Mouse (Mus musculus) stomach, postnatal 0 days (tissue): ENCODE data around the gene Nptx2. TPM values are rescaled to one million over a fixed set of nuclear protein-coding genes. Genes with fewer than 3 reads are reported as not detected.

Source experiments
- ATAC-seq: fragments of 200-750 bp; cut with Nextera tagmentation; 2 replicates; pipeline ENCODE4 v1.8.0; 2017; ENCODE audit not compliant: low FRiP score, low TSS enrichment
- DNase-seq: peaks from one replicate; pipeline ENCODE4 v3.0.0-alpha.2; 2016; ENCODE audit warnings: low spot score
- H3K27ac ChIP-seq: fragments of 300-500 bp; sonication (generic); replicated peaks from 2 replicates; pipeline ENCODE4 v1.5.1; 2014; ENCODE audit warnings: mild to moderate bottlenecking, control low read depth
- H3K27me3 ChIP-seq: fragments of 300-500 bp; sonication (generic); 2 replicates; pipeline ENCODE4 v1.6.1; 2014; ENCODE audit warnings: low read length; ENCODE audit not compliant: control insufficient read depth, insufficient read depth
- H3K36me3 ChIP-seq: fragments of 300-500 bp; sonication (generic); 2 replicates; pipeline ENCODE4 v1.6.1; 2014; ENCODE audit warnings: low read length, mixed read lengths; ENCODE audit not compliant: control insufficient read depth, insufficient read depth
- H3K4me1 ChIP-seq: fragments of 300-500 bp; sonication (generic); replicated peaks from 2 replicates; pipeline ENCODE4 v1.6.1; 2014; ENCODE audit warnings: antibody characterized with exemption; ENCODE audit not compliant: control insufficient read depth, insufficient read depth
- H3K4me2 ChIP-seq: fragments of 300-500 bp; sonication (generic); replicated peaks from 2 replicates; pipeline ENCODE4 v1.6.1; 2014; ENCODE audit warnings: low read depth, mild to moderate bottlenecking, control low read depth, moderate library complexity
- H3K4me3 ChIP-seq: fragments of 300-500 bp; sonication (generic); 2 replicates; pipeline ENCODE4 v1.5.1; 2014; ENCODE audit warnings: low read depth, low read length, control low read depth
- H3K9ac ChIP-seq: fragments of 300-500 bp; sonication (generic); 2 replicates; pipeline ENCODE4 v1.6.1; 2014; ENCODE audit warnings: mild to moderate bottlenecking, low read length, control low read depth, mixed read lengths
- H3K9me3 ChIP-seq: fragments of 300-500 bp; sonication (generic); 2 replicates; pipeline ENCODE4 v1.6.1; 2016; ENCODE audit warnings: low read length; ENCODE audit not compliant: control insufficient read depth
- CTCF ChIP-seq: IDR thresholded peaks from 2 replicates; pipeline ENCODE4 v1.5.1; 2016; ENCODE audit warnings: antibody characterized with exemption, low read depth, mild to moderate bottlenecking, moderate library complexity
- EP300 ChIP-seq: optimal IDR thresholded peaks from 2 replicates; pipeline ENCODE3; 2016; ENCODE audit warnings: antibody characterized with exemption
- WGBS: fragments of 180-500 bp; shearing (Covaris S2); extraction: QIAGEN DNeasy Blood & Tissue Kit; methylation state at CpG from one replicate; pipeline ENCODE4 v1.1.7; 2014; 5-methylcytosine and 5-hydroxymethylcytosine counted together
- polyA plus RNA-seq: library from polyadenylated mRNA; unstranded; fragments of >200 nt; fragmentation: Nextera tagmentation; extraction: Ambion mirVana; gene quantifications from 2 replicates; pipeline ENCODE4 v1.2.1, GENCODE M21; 2015

Gene Nptx2
- polyA plus RNA-seq, result 4.6 and 5.1 TPM in 2 replicates

DNA sequence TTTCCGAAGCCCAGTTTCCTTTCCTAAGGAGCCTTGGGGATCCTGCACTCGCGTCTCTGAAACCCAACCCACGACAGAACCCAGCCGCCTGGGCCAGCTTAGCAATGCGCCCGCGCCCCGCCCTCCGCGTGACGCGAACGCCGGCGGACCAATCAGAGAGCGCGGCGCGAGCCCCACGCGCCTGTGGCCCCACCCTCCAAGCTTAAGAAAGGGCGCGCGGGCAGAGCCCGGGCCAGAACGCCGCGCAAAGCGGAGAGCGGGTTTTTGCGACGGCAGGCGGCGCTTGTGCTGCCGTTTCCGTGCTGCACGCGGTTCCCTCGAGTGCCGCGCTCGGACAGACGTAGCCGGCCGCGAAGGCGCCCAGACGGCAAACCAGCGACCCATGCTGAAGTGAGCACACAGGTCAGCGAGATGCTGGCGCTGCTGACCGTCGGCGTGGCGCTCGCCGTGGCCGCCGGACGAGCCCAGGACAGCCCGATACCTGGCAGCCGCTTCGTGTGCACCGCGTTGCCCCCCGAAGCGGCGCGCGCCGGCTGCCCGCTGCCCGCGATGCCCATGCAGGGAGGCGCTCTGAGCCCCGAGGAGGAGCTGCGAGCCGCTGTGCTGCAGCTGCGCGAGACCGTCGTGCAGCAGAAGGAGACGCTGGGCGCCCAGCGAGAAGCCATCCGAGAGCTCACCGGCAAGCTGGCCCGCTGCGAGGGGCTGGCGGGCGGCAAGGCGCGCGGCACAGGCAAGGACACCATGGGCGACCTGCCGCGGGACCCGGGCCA is at the start of gene Nptx2:
Gene Nptx2, plus strand, starts transcription at position 250 of the 770 bp plus-strand sequence.
- Histone ChIP-seq H3K27me3 (peaks cover 6% of the 10 kb centered on the region; the same call in 1 of the 2 replicates), H3K9me3 (no peaks in the 10 kb centered on the region), H3K4me3 (peak within 1 kb of the TSS; percentile 39), H3K27ac (no peak within 1 kb of the TSS), H3K9ac (peak within 1 kb of the TSS; percentile 41), H3K4me1 (no peaks in the 10 kb centered on the region), H3K4me2 (peak within 1 kb of the TSS; percentile 59), H3K36me3 (no peaks in the 10 kb centered on the region)
- DNase-seq (peak; percentile 89), ATAC-seq (peak; percentile 97)
- WGBS, result under 1% methylated on average over 93 of the region's 99 CpGs
- no peak for TF ChIP-seq EP300
- TF ChIP-seq CTCF, result peak; percentile 74

DNA sequence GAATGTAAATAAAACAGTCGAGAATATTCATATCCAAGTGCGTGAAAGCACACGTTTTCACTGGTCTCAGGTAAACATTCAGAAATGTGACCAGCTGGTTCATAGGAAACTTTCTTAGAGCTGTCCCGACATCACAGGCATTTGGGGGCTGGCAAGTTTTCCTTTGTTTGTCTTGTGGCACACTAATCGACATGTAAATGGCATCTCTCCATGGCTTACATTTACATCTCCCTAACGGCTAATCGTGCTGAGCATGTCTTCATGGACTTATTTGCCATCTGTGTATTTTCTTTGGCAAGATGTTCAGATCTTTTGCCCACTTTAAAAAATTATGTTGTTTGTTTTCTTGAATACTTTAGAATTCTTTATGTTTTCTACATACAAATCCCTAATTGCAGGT is 49.2 kb upstream of the Nptx2 start:
- no peaks in the 10 kb centered on the region for H3K4me1 ChIP-seq
- no peak for ATAC-seq
- no peaks in the 10 kb centered on the region for H3K9me3 ChIP-seq
- no peak overlapping the region for H3K9ac ChIP-seq
- TF ChIP-seq EP300 (no peak), CTCF (no peak)
- H3K36me3 ChIP-seq, result no peaks in the 10 kb centered on the region
- no peak for DNase-seq
- H3K27ac ChIP-seq, result no peak overlapping the region
- 64% methylated on average over 7 of the region's 7 CpGs for WGBS
- H3K4me2 ChIP-seq, result no peak overlapping the region
- no peaks in the 10 kb centered on the region for H3K27me3 ChIP-seq
- no peak overlapping the region for H3K4me3 ChIP-seq

DNA sequence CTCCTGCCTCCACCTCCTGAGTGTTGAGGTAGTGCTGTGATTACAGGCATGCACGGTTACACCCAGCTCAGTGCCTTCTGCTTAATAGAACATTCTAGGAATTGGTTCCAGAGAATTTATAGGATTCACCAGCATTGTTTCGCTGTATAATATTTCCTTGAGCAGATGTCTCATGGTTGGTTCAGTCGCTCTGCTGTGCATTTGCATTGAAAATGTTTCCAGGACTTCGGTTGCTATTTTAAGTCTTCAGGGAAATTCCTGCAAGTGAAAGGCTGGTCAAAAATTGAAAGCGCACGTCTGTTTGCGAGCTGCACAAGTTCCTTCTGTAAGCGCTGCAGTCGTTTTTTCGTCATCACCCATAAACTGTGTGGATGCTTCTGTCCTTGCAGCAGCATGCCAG is 41.5 kb upstream of the Nptx2 start:
- DNase-seq (no peak), ATAC-seq (no peak)
- Histone ChIP-seq H3K4me1 (no peaks in the 10 kb centered on the region), H3K27ac (no peak overlapping the region), H3K36me3 (no peaks in the 10 kb centered on the region), H3K4me3 (no peak overlapping the region), H3K9ac (no peak overlapping the region), H3K4me2 (no peak overlapping the region), H3K27me3 (no peaks in the 10 kb centered on the region), H3K9me3 (no peaks in the 10 kb centered on the region)
- 89% methylated on average over 10 of the region's 10 CpGs for WGBS
- no peak for TF ChIP-seq CTCF
- TF ChIP-seq EP300, result no peak

DNA sequence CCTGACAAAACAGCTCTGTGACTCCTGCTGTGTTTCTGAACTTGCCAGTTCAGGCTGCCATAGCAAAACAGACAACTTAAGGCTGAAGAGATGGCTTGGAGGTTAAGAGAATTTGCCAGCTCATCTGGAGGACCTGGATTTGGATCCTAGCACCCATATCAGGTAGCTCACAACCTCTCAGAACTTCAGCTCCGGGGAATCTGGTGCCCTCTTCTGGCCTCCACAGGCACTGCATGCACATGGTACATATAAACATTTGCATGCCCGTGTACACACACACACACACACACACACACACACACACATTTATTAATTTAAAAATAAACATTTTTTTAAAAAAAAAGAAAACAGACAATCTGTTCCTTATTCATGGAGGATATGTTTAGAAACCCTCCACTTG is 40.0 kb upstream of the Nptx2 start:
- Histone ChIP-seq H3K36me3 (no peaks in the 10 kb centered on the region), H3K9ac (no peak overlapping the region), H3K27ac (no peak overlapping the region), H3K27me3 (no peaks in the 10 kb centered on the region), H3K4me2 (no peak overlapping the region), H3K9me3 (no peaks in the 10 kb centered on the region), H3K4me3 (no peak overlapping the region), H3K4me1 (no peaks in the 10 kb centered on the region)
- TF ChIP-seq EP300 (no peak), CTCF (peak; percentile 23; the same call in 1 of the 2 replicates)
- DNase-seq (no peak), ATAC-seq (no peak)
- WGBS, result 92% methylated on average over 2 of the region's 2 CpGs

DNA sequence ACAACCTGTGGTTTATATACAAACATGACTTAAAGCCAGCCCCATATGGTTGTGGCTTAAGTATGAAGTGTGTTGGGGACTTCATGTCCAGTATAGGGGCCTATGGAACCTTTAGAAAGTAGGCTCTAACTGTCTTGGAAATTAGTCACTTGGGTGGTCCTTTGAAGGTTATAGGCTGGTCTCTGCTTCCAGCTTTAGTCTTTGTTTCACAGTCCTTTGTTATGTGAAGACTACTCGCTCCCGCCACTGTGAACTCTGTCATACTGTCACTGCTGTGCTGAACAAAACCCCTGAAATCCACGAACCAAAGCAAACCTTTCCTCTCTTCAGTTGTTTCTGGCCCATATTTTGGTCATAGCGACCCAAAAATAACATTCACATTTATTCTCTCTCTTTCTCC is 39.5 kb upstream of the Nptx2 start:
- no peak for ATAC-seq
- Histone ChIP-seq H3K4me1 (no peaks in the 10 kb centered on the region), H3K4me2 (no peak overlapping the region), H3K27me3 (no peaks in the 10 kb centered on the region), H3K27ac (no peak overlapping the region), H3K9ac (no peak overlapping the region), H3K4me3 (no peak overlapping the region), H3K36me3 (no peaks in the 10 kb centered on the region), H3K9me3 (no peaks in the 10 kb centered on the region)
- DNase-seq, result no peak
- TF ChIP-seq CTCF (no peak), EP300 (no peak)
- WGBS, result 78% methylated on average over 4 of the region's 4 CpGs
